Mouse (Mus musculus): ENCODE results near the gene Atrnl1. TPM values are rescaled to one million over a fixed set of nuclear protein-coding genes. Genes with fewer than 3 reads are reported as not detected.

The Atrnl1 gene
- polyA plus RNA-seq, 1 experiment from 2014 or later, result 2.9 TPM

DNA sequence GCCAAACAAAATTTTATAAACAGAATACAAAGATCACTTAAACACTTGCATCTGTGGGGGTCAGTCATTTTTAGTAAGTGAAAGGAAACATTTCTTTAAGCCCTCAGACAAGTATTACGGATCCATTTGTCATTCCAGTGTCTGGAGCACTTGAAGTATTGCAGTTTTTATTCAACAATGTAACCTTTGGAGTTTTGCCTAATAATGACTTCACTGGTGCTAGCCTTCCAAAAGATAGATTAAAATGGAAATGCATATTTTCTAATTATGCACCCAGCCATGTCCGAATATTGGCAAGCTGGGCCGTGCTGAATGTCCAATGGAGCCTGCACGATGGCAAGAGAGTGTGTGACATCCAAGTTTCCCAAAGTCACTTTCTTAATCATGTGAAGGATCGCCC lies 513.7 kb downstream of the Atrnl1 start:
- Histone ChIP-seq H3K4me2 (no peak overlapping the region), H3K9ac (ENCODE audit: low read depth, low read length) (no peak overlapping the region), H3K36me3 (ENCODE audit: control insufficient read depth, insufficient read depth, low read length) (no peaks in the 10 kb centered on the region), H3K27ac (ENCODE audit: low read depth, low read length) (no peak overlapping the region), H3K4me3 (ENCODE audit: low read depth, low read length) (no peak overlapping the region), H3K27me3 (replicated peaks; ENCODE audit: control insufficient read depth, insufficient read depth, low read length) (no peaks in the 10 kb centered on the region), H3K9me3 (ENCODE audit: control insufficient read depth, low read length) (no peaks in the 10 kb centered on the region), H3K4me1 (replicated peaks; ENCODE audit: control insufficient read depth, insufficient read depth, low read length) (no peaks in the 10 kb centered on the region; the same call in 1 of the 2 replicates)
- WGBS, result 77% methylated on average over 5 of the region's 5 CpGs
- no peak for DNase-seq (ENCODE audit: low spot score)
- no peak for ATAC-seq (replicated peaks; ENCODE audit: low FRiP score)

DNA sequence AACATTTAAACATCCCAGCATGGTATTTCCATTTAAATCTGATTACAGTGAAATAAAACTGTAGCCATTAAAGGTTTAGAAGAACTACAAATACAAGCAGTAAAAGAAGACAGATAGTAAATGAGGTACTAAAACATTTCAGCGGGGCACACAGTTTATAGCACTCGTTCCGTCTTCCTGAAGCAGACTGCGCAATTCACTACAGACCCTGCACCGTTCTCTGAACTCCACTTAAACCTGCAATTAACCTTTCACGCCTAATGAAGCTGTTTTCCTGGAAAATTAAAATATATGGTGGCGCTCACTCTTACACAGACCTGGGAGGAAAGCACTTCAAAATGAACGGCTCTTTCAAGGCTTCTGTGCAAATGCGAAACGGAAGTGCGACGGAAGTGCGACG lies 514.2 kb downstream of the Atrnl1 start:
- no peaks in the 10 kb centered on the region for H3K9me3 ChIP-seq (ENCODE audit: control insufficient read depth, low read length)
- WGBS, result 86% methylated on average over 14 of the region's 14 CpGs
- H3K9ac ChIP-seq (ENCODE audit: low read depth, low read length), result no peak overlapping the region
- ATAC-seq (replicated peaks; ENCODE audit: low FRiP score), result no peak
- no peak overlapping the region for H3K27ac ChIP-seq (ENCODE audit: low read depth, low read length)
- H3K4me2 ChIP-seq, result no peak overlapping the region
- no peaks in the 10 kb centered on the region for H3K36me3 ChIP-seq (ENCODE audit: control insufficient read depth, insufficient read depth, low read length)
- H3K4me3 ChIP-seq (ENCODE audit: low read depth, low read length), result no peak overlapping the region
- no peaks in the 10 kb centered on the region for H3K27me3 ChIP-seq (replicated peaks; ENCODE audit: control insufficient read depth, insufficient read depth, low read length)
- no peak for DNase-seq (ENCODE audit: low spot score)
- no peaks in the 10 kb centered on the region for H3K4me1 ChIP-seq (replicated peaks; ENCODE audit: control insufficient read depth, insufficient read depth, low read length)

DNA sequence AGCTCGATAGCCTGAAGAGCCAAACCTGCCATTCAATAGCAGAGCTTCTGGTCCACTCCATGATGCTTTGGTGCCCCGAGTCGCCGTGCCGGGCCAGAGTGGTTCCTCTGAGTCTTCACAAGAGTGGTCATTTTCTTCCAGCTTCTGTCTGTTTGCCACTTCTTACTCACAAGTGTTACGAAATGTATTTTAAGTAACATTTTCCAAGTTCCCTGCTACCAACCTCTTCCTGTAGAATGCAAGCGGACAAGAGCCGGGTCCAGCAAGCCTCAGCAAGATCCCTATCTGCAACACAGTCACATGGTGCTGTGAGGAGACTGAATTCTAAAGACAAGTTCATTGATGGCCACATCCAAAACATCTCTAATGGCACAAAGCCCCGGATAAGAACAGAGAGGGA lies 521.1 kb downstream of the Atrnl1 start:
- Histone ChIP-seq H3K27me3 (replicated peaks; ENCODE audit: control insufficient read depth, insufficient read depth, low read length) (no peaks in the 10 kb centered on the region), H3K4me1 (replicated peaks; ENCODE audit: control insufficient read depth, insufficient read depth, low read length) (no peaks in the 10 kb centered on the region), H3K9me3 (ENCODE audit: control insufficient read depth, low read length) (no peaks in the 10 kb centered on the region), H3K9ac (ENCODE audit: low read depth, low read length) (no peak overlapping the region), H3K4me2 (no peak overlapping the region), H3K36me3 (ENCODE audit: control insufficient read depth, insufficient read depth, low read length) (no peaks in the 10 kb centered on the region), H3K4me3 (ENCODE audit: low read depth, low read length) (no peak overlapping the region), H3K27ac (ENCODE audit: low read depth, low read length) (no peak overlapping the region)
- DNase-seq (ENCODE audit: low spot score) (no peak), ATAC-seq (replicated peaks; ENCODE audit: low FRiP score) (no peak)
- WGBS, result 87% methylated on average over 9 of the region's 9 CpGs

DNA sequence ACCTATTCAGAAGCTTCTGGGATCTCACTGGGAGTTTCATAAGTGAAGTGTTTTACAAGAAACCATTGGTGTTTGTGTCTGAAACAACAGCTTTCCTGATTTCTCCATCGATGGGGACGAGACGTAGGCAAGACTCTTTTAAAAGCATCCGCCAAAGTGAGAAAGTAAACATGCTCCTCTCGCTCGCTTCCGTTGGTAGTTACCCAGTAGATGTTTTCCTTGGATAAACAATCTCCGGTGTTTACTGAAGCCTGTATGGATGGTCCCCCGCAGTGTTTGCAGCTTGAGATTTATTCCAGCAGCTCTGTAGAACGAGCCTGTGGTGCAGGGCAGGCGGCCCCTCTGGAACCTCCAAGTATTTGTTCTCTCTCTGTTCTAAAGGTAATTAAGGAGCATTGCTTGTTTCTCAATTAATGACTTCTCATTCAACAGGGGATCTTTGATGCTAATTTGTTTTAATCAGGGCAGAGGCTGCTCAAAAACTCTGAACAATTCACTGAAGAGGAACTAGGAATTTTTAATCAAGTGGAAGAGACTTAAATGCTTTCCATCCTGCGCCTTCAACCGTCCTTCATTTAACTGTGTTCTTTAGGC lies 529.5 kb downstream of the Atrnl1 start:
- Histone ChIP-seq H3K27ac (ENCODE audit: low read depth, low read length) (no peak overlapping the region), H3K4me3 (ENCODE audit: low read depth, low read length) (no peak overlapping the region), H3K27me3 (replicated peaks; ENCODE audit: control insufficient read depth, insufficient read depth, low read length) (no peaks in the 10 kb centered on the region), H3K9me3 (ENCODE audit: control insufficient read depth, low read length) (no peaks in the 10 kb centered on the region), H3K4me2 (no peak overlapping the region), H3K9ac (ENCODE audit: low read depth, low read length) (no peak overlapping the region), H3K4me1 (replicated peaks; ENCODE audit: control insufficient read depth, insufficient read depth, low read length) (no peaks in the 10 kb centered on the region), H3K36me3 (ENCODE audit: control insufficient read depth, insufficient read depth, low read length) (no peaks in the 10 kb centered on the region)
- DNase-seq (ENCODE audit: low spot score) (no peak), ATAC-seq (replicated peaks; ENCODE audit: low FRiP score) (no peak)
- WGBS, result 50% methylated on average over 13 of the region's 13 CpGs

DNA sequence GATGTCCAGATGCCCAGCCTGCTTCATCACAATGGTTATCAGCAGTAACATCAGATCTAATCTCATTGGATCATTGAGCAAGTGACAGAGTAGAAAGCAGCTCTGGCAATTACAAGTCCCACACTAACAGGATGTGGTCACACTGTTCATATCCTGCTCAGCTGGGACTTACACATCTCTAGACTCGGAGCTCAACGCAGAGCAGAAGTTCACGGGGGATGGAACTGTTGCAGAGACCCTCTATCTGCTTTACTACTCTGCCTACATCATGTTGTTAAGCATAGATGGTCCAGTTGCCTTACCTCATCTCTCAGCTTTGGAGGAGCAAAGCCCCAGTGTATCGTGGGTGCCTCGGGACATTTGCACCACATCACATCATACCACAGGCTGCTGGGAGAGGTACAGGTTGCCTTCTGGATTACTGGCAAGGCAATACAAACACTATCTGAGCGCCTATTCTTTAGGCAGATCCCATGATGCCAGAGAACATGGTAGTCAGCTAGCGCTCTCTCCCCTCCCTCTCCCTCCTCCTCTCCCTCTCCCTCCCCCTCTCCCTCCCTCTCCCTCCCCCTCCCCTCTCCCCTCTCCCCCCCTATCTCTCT lies 533.1 kb downstream of the Atrnl1 start:
- Histone ChIP-seq H3K9ac (ENCODE audit: low read depth, low read length) (no peak overlapping the region), H3K4me2 (no peak overlapping the region), H3K4me3 (ENCODE audit: low read depth, low read length) (no peak overlapping the region), H3K36me3 (ENCODE audit: control insufficient read depth, insufficient read depth, low read length) (no peaks in the 10 kb centered on the region), H3K4me1 (replicated peaks; ENCODE audit: control insufficient read depth, insufficient read depth, low read length) (no peaks in the 10 kb centered on the region), H3K27me3 (replicated peaks; ENCODE audit: control insufficient read depth, insufficient read depth, low read length) (no peaks in the 10 kb centered on the region), H3K27ac (ENCODE audit: low read depth, low read length) (no peak overlapping the region), H3K9me3 (ENCODE audit: control insufficient read depth, low read length) (no peaks in the 10 kb centered on the region)
- 63% methylated on average over 7 of the region's 7 CpGs for WGBS
- ATAC-seq (replicated peaks; ENCODE audit: low FRiP score) (no peak), DNase-seq (ENCODE audit: low spot score) (no peak)

DNA sequence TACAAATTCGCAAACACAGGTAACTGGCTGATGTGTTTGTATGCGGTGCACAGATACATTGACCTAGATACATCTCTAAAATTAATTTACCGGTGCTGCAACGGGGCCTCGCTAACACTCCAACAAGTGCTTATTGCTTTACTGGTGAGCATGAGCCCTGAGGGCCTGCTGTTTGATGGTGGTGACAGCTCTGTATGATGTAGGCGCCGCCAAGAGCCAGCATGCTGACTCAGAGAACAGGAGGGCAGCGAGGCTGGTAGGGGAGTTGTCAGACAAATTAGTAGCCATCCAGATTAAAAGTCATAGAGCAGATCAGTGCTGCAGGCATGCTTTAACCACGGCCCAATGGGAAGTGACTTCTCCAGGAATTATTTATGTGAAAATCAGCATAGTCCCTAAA lies 534.7 kb downstream of the Atrnl1 start:
- H3K36me3 ChIP-seq (ENCODE audit: control insufficient read depth, insufficient read depth, low read length), result no peaks in the 10 kb centered on the region
- no peak overlapping the region for H3K4me2 ChIP-seq
- H3K27ac ChIP-seq (ENCODE audit: low read depth, low read length), result no peak overlapping the region
- no peak overlapping the region for H3K4me3 ChIP-seq (ENCODE audit: low read depth, low read length)
- no peaks in the 10 kb centered on the region for H3K9me3 ChIP-seq (ENCODE audit: control insufficient read depth, low read length)
- 77% methylated on average over 9 of the region's 9 CpGs for WGBS
- DNase-seq (ENCODE audit: low spot score) (no peak), ATAC-seq (replicated peaks; ENCODE audit: low FRiP score) (no peak)
- H3K9ac ChIP-seq (ENCODE audit: low read depth, low read length), result no peak overlapping the region
- H3K4me1 ChIP-seq (replicated peaks; ENCODE audit: control insufficient read depth, insufficient read depth, low read length), result no peaks in the 10 kb centered on the region
- H3K27me3 ChIP-seq (replicated peaks; ENCODE audit: control insufficient read depth, insufficient read depth, low read length), result no peaks in the 10 kb centered on the region

DNA sequence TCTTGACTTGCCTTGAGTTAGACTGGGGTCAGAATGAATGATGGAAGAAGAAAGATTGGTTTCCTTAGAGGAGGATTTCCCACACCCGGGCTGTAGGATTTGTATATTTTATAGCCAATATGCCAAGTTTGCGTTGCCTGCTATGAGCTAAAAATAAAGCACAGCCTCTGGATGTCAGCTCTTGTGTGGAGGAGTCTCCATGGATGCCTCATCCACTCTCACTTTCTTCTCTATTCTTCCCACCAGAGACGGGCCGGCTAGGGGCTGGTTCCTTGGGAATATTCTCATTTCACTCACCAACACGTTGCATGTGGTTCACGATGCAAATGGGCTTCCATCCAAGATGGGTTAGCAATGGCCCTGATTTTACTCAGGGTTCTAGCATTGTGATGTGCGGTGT lies 540.4 kb downstream of the Atrnl1 start:
- no peaks in the 10 kb centered on the region for H3K36me3 ChIP-seq (ENCODE audit: control insufficient read depth, insufficient read depth, low read length)
- ATAC-seq (replicated peaks; ENCODE audit: low FRiP score) (no peak), DNase-seq (ENCODE audit: low spot score) (no peak)
- H3K4me3 ChIP-seq (ENCODE audit: low read depth, low read length), result no peak overlapping the region
- H3K27me3 ChIP-seq (replicated peaks; ENCODE audit: control insufficient read depth, insufficient read depth, low read length), result no peaks in the 10 kb centered on the region
- H3K4me1 ChIP-seq (replicated peaks; ENCODE audit: control insufficient read depth, insufficient read depth, low read length), result no peaks in the 10 kb centered on the region
- no peak overlapping the region for H3K9ac ChIP-seq (ENCODE audit: low read depth, low read length)
- 90% methylated on average over 7 of the region's 7 CpGs for WGBS
- H3K4me2 ChIP-seq, result no peak overlapping the region
- H3K27ac ChIP-seq (ENCODE audit: low read depth, low read length), result no peak overlapping the region
- no peaks in the 10 kb centered on the region for H3K9me3 ChIP-seq (ENCODE audit: control insufficient read depth, low read length)

DNA sequence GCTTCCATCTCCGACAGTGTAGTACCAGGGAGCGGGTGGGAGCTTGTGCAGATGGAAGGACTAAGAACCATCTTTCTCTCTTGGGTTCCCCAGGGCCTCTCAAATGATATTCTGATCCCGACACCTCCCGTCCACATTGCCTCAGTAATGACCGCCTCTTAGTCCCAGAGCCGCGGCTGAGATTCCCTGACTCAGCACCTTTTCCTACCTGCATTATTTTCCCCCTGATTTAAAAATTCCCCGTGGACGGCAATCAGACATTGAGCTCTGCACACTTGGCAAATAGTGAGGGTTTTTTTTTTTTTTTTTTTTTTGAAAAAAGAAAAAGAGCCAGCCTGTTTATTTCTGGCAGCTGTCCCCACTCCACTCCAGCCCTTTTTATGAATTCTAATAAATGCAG lies 550.7 kb downstream of the Atrnl1 start:
- Histone ChIP-seq H3K4me1 (replicated peaks; ENCODE audit: control insufficient read depth, insufficient read depth, low read length) (no peaks in the 10 kb centered on the region), H3K4me2 (no peak overlapping the region), H3K9me3 (ENCODE audit: control insufficient read depth, low read length) (no peaks in the 10 kb centered on the region), H3K9ac (ENCODE audit: low read depth, low read length) (no peak overlapping the region), H3K36me3 (ENCODE audit: control insufficient read depth, insufficient read depth, low read length) (no peaks in the 10 kb centered on the region), H3K27me3 (replicated peaks; ENCODE audit: control insufficient read depth, insufficient read depth, low read length) (no peaks in the 10 kb centered on the region), H3K4me3 (ENCODE audit: low read depth, low read length) (no peak overlapping the region), H3K27ac (ENCODE audit: low read depth, low read length) (no peak overlapping the region)
- ATAC-seq (replicated peaks; ENCODE audit: low FRiP score), result no peak
- WGBS, result 88% methylated on average over 9 of the region's 9 CpGs
- DNase-seq (ENCODE audit: low spot score), result no peak

DNA sequence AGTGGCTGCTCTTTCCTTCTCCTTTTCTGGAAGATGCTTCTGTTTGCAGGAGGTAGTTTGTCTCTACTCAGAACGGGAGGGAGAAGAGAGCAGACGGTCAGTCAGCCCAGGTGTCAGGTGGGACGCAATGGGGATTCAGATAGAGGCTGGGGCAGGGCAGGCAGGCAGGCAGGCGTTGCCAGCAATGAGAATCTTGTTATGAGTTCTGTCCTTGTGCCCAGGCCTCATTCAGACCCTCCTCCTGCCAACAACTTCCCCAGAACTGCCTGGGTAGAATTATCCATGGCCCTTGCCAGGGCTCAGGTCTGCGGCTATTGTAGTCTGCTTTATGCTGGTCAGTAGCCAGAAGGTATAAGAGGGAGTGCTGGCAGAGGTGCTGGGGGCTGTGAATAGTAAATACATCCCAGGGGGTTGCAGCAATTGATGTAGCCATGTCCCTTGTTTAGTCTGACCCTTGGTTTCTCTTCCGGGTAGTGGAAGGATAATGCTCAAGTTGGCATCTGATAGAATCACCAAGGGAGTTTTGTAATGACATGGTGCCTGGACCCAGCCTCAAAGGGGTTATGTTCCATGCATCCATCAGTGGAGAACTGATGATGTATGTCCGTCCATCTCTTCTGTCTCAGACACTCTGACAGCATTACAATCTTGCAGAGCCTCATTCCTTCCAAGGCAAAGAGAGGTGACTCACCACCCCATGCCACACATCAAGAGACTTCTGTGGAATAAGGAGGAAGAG lies 554.2 kb downstream of the Atrnl1 start:
- H3K36me3 ChIP-seq (ENCODE audit: control insufficient read depth, insufficient read depth, low read length), result no peaks in the 10 kb centered on the region
- H3K27me3 ChIP-seq (replicated peaks; ENCODE audit: control insufficient read depth, insufficient read depth, low read length), result 0 out of 2 replicates have a peak, but pooled peaks cover 2% of the 10 kb centered on the region
- H3K27ac ChIP-seq (ENCODE audit: low read depth, low read length), result no peak overlapping the region
- ATAC-seq (replicated peaks; ENCODE audit: low FRiP score) (no peak), DNase-seq (ENCODE audit: low spot score) (no peak)
- H3K4me2 ChIP-seq, result no peak overlapping the region
- no peak overlapping the region for H3K9ac ChIP-seq (ENCODE audit: low read depth, low read length)
- no peaks in the 10 kb centered on the region for H3K9me3 ChIP-seq (ENCODE audit: control insufficient read depth, low read length)
- whole genome bisulfite sequencing, result 72% methylated on average over 7 of the region's 7 CpGs
- no peak overlapping the region for H3K4me3 ChIP-seq (ENCODE audit: low read depth, low read length)
- no peaks in the 10 kb centered on the region for H3K4me1 ChIP-seq (replicated peaks; ENCODE audit: control insufficient read depth, insufficient read depth, low read length)
